Mouse (Mus musculus): ENCODE measurements around the gene Nell2.

GRCm38 (mm10) chr15:95081654-95082053 lies 446.7 kb downstream of the Nell2 start:
- no peak for TF ChIP-seq CEBPB (IDR thresholded peaks at IDR 0.05; ENCODE audit: low read depth)
- no peak for TF ChIP-seq CTCF (IDR thresholded peaks at IDR 0.05; ENCODE audit: control insufficient read depth, insufficient read depth, insufficient read length)
- no peak for TF ChIP-seq MYOG (IDR thresholded peaks at IDR 0.05; ENCODE audit: control insufficient read depth, extremely low read depth, insufficient read length)
- no peak for TF ChIP-seq USF1 (IDR thresholded peaks at IDR 0.05; ENCODE audit: low read depth)
- no peak for TF ChIP-seq MAX (IDR thresholded peaks at IDR 0.05)
- no peak for TF ChIP-seq MYOD1 (IDR thresholded peaks at IDR 0.05; ENCODE audit: control insufficient read depth, insufficient read length, low read depth)
